Mouse (Mus musculus): ENCODE measurements around the gene Enah. TPM values are rescaled to one million over a fixed set of nuclear protein-coding genes. Genes with fewer than 3 reads are reported as not detected.

Gene Enah
- not detected in 2 replicates for polyA plus RNA-seq (2012)

GRCm38 (mm10) chr1:182019926-182020801 lies at the start of gene Enah:
Gene Enah (minus strand): TSS chr1:182019990.
- no peak for TF ChIP-seq GATA1 (IDR thresholded peaks at IDR 0.05; ENCODE audit: low read length)

GRCm38 (mm10) chr1:182068136-182068535 lies 48.3 kb upstream of the Enah start:
- no peak for TF ChIP-seq GATA1 (IDR thresholded peaks at IDR 0.05; ENCODE audit: low read length)

GRCm38 (mm10) chr1:182066527-182067465 lies 47.0 kb upstream of the Enah start:
- TF ChIP-seq GATA1 (IDR thresholded peaks at IDR 0.05; ENCODE audit: low read length), result no peak

- no peak for TF ChIP-seq GATA1 (IDR thresholded peaks at IDR 0.05; ENCODE audit: low read length)
Observed at GRCm38 (mm10) chr1:182063716-182064115, 43.9 kb upstream of the Enah start.

GRCm38 (mm10) chr1:182062801-182063200 lies 43.0 kb upstream of the Enah start:
- no peak for TF ChIP-seq GATA1 (IDR thresholded peaks at IDR 0.05; ENCODE audit: low read length)

GRCm38 (mm10) chr1:182061203-182061602 lies 41.4 kb upstream of the Enah start:
- TF ChIP-seq GATA1 (IDR thresholded peaks at IDR 0.05; ENCODE audit: low read length), result no peak

DNA sequence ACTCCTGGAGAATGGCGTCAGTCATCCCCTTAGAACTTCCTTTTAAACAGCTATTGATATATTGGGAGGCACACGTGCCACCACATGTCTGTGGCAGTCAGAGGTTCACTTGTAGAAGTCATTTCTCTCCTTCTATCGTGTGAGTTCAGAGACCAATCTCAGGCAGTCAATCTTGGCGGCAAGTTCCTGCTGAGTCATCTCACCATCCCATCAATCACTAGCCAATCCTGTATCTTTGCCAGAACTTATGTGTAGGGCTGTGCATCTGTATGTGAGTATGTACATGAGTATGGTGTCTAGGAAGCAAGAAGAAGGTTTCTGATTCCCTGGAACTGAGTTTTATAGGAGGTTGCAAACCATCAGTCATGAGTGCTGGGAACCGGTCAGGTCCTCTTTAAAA lies 40.0 kb upstream of the Enah start:
- TF ChIP-seq GATA1 (IDR thresholded peaks at IDR 0.05; ENCODE audit: low read length), result no peak

- TF ChIP-seq GATA1 (IDR thresholded peaks at IDR 0.05; ENCODE audit: low read length), result no peak
Observed at GRCm38 (mm10) chr1:182057998-182058397, 38.2 kb upstream of the Enah start.

DNA sequence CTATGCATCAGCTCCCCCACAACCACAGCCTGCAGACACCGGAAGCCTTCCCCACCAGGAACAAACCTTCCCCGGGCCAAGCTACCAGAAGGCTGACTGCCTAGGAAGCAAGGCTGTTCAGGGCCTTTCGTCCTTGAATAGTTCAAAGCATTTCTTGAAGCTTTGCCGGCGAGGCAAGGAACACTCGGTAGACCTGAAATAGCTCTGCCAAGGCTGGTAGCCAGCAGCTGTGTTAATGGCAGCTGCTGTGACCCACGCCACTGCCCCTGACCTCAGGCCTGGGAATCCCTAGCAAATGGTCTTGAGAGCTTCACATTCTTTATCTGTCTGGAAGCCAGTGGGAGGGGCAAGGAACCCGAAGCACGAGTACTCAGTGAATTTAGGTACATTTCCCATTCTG lies 35.3 kb upstream of the Enah start:
- TF ChIP-seq GATA1 (IDR thresholded peaks at IDR 0.05; ENCODE audit: low read length), result no peak

DNA sequence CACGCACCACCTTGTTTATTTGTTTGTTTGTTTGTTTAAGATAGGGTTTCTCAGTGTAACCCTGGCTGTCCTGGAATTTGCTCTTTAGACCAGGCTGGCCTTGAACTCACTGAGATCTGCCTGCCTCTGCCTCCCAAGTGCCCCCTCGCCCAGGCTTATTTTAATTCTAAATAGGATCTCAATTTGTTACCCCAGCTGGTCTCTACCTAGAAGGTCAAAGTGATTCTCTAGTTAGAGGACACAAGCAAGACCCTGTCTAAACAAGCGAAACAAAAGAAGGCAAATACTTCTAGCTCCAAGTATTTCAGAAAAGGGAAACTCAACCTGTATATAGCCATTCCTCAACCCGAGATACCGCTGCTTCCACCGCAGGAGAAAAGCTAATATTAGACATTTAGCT lies 34.9 kb upstream of the Enah start:
- no peak for TF ChIP-seq GATA1 (IDR thresholded peaks at IDR 0.05; ENCODE audit: low read length)

GRCm38 (mm10) chr1:182052973-182053372 lies 33.2 kb upstream of the Enah start:
- no peak for TF ChIP-seq GATA1 (IDR thresholded peaks at IDR 0.05; ENCODE audit: low read length)

DNA sequence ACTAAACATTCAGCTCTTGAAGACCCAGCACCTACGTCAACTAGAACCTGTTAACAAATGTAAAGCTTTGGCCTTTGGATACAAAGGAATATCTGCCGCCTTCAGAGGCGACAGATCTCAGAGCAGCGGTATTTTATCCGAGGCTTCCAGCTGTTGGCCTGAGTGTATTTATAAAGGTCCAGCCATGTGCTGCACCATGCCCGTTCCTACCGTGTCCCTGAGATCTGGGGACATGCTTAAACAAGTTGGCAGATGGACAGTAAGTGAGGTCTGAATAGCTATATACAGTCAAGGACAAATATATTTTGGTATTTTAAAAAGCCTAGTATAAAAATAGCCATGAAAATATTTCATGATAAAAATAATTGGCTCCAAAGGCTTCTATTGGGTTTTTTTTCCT lies 32.6 kb upstream of the Enah start:
- TF ChIP-seq GATA1 (IDR thresholded peaks at IDR 0.05; ENCODE audit: low read length), result no peak

- no peak for TF ChIP-seq GATA1 (IDR thresholded peaks at IDR 0.05; ENCODE audit: low read length)
Observed at GRCm38 (mm10) chr1:182049813-182050212, 30.0 kb upstream of the Enah start.

- TF ChIP-seq GATA1 (IDR thresholded peaks at IDR 0.05; ENCODE audit: low read length), result no peak
Observed at GRCm38 (mm10) chr1:182048101-182048500, 28.3 kb upstream of the Enah start.

DNA sequence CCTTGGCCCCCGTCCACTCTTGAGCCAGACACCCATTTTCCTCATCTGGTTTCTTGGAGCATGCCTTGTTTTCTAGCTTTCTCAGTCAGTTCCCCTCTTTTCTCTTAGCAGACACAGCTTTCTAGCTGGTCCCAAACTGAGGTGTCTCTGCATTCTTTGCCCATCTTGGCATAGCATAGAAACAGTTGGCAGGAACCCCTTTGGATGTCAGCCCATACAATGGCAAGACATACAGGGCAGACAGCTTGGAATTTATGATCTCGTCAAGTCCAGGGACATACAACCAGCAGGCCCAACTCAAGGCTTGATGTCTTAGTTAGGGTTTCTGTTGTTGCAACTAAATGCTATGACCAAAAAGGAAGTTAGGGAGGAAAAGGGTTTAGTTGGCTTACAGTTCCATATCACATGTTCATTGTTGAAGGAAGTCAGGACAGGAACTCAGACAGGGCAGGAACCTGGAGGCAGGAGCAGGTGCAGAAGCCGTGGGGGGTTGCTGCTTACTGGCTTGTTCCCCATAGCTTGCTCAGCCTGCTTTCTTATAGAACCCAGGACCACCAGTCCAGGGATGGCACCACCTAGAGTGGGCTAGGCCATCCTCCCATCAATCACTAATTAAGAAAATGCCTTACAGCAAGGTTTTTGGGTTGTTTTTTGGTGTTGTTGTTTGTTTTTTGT lies 27.4 kb upstream of the Enah start:
- no peak for TF ChIP-seq GATA1 (IDR thresholded peaks at IDR 0.05; ENCODE audit: low read length)

DNA sequence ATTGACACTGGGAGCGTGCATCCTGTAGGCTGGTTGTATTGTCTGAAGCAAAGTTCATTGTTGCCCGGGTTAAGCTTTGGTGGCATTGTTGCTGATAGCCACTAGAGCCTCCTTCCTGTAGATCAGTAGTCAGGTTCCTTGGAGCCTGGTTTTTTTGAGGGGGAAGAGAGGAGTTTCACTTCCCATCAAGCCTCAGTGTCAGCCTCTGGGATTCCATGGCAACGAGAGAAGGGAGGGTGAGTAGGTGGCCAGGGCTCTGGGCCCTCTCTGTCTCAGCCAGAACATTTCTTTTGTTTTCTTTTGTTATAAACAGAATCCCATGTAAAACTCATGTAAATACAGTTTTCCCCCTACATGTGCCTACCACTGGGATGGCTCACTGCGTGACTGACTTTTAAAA lies 25.4 kb upstream of the Enah start:
- no peak for TF ChIP-seq GATA1 (IDR thresholded peaks at IDR 0.05; ENCODE audit: low read length)

Measured in G1E-ER4 (cell line).